Mouse (Mus musculus): ENCODE data around the gene Cox10.

DNA sequence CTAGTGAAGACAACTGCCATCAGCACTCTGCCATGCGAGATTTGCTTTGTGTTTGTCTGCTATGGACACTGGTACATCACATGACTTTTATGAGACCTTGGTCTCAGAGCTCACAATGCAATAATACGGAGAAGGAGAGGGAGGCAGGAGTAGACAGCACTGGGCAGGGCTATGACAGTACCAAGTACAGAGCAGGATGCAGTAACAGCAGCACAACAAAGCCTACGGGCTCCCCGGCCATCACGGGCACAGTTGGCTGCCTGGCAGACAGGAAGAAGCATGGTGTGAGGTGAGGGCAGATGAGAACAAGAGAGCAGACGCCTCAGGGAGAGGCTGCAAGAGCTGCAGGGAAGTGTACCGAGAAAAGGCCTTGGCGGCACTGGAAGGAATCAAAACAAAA is 87.3 kb downstream of the Cox10 start:
- TF ChIP-seq CTCF (IDR thresholded peaks at IDR 0.05; ENCODE audit: control insufficient read depth, insufficient read depth, insufficient read length) (no peak), MYOD1 (IDR thresholded peaks at IDR 0.05; ENCODE audit: control insufficient read depth, insufficient read length, low read depth) (no peak), MYOG (IDR thresholded peaks at IDR 0.05; ENCODE audit: control insufficient read depth, extremely low read depth, insufficient read length) (no peak), FOSL1 (IDR thresholded peaks at IDR 0.05; ENCODE audit: insufficient read depth, low read length, poor library complexity, severe bottlenecking) (no peak), MAX (IDR thresholded peaks at IDR 0.05) (no peak), CEBPB (IDR thresholded peaks at IDR 0.05; ENCODE audit: low read depth) (no peak)
